Mouse (Mus musculus) left cerebral cortex, adult 18-20 months (tissue): Measurements from ENCODE around the gene Pom121l12. TPM values are rescaled to one million over a fixed set of nuclear protein-coding genes. Genes with fewer than 3 reads are reported as not detected.

Source experiments
- DNase-seq, 2 experiments: peaks; one replicate each; pipeline ENCODE4 v3.0.0; 2021 to 2022; ENCODE audit warnings: low spot score in 2 of 2, mixed read lengths in 1 of 2
- long read RNA-seq, 2 experiments: library from polyadenylated mRNA; stranded (forward); transcript quantifications; one replicate each; pipeline ENCODE4 v2.0.0; 2021
- total RNA-seq, 2 experiments: library from RNA; stranded (reverse); gene quantifications; 2 replicates each; pipeline ENCODE4 v1.2.3; 2021

Pom121l12 gene
- not detected for total RNA-seq
- long read RNA-seq, experiment 1 = 0 reads
- long read RNA-seq, experiment 2 = 0 reads

DNA sequence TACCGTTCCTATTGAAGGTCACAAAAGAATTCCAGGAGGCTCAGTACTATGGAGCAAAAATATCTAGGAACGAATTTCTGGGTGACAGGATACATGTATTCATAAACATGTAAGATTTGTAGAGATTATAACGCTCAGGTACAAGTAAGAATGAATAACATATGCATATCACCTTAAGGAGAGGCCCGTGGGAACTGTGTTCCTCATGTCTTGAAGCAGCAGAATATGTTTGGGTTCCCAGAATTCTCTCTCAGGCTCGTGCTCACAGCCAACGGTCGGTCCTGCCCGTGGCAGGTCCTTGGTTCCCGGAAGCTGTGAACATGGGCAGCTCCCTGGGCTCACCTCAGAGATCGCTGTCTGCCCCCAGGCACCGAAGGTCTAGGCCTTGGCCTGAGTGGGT lies at the start of gene Pom121l12:
TSS of gene Pom121l12 (plus strand) at position 301 of the 400 bp plus-strand sequence.
- DNase-seq = no peak

DNA sequence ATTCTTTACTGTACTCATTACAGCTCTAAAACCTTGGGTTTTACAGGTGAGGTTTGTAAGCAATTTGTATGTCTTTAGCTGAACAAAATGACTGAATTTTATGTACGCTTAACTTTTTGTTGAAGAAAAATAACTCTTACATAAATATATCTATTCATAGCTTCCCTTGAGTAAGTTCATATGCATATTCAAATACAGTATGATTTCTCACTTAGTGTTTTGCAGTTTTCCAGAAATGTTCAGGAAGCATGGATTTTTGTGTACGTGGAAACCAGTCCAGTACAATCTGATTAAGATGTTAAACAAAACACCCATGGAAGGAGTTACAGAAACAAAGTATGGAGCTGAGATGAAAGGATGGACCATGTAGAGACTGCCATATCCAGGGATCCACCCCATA lies 12.8 kb downstream of the Pom121l12 start:
- DNase-seq = no peak
